Mouse (Mus musculus) MEL-GATA-1-ER (cell line): ENCODE measurements around the gene Lsp1.

Experiments used
- DNase-seq: peaks from one replicate; pipeline ENCODE4 v3.0.0-alpha.2; 2012; ENCODE audit warnings: low read depth; ENCODE audit errors: extremely low read depth

Lsp1 gene

DNA sequence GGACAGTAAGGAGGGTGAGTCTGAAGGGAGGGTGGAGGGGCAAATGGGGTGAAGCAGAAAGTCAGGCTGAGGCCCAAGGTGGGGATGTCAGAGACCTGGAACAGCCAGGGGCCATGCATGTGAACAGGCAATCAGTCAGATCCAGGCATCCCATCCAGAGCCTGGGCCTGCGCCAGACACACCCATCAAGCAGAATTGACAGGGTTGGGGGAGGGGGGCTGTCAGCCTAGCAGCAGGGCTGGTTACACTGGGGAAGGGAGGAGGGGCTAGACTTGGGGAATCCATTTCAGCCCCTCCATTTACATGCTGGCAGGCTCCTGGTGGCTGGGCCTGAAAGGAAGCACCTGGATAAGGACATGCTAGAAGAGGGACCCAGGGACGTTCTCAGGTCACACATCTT, 45.3 kb downstream of the Lsp1 start:
- DNase-seq: no peak

DNA sequence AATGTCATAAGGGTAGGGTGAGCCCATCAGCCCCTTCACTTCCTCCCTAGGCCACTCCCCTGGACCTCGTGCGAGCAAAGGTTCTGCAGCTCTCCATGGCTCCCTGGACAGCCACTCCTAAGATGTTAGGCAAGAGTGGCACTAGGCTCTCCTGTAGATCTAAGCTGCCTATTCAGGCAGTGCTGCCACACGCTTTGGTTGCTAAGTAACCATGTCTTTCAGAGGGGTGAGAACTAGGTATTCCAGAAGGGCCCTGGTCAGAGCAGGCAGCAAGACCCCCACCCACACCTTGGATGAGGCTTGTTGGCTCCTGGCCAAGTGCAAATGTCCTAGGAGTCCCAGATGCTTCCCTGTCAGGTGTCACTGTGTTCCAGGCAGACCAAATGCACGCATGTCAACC, 45.9 kb downstream of the Lsp1 start:
- no peak for DNase-seq

DNA sequence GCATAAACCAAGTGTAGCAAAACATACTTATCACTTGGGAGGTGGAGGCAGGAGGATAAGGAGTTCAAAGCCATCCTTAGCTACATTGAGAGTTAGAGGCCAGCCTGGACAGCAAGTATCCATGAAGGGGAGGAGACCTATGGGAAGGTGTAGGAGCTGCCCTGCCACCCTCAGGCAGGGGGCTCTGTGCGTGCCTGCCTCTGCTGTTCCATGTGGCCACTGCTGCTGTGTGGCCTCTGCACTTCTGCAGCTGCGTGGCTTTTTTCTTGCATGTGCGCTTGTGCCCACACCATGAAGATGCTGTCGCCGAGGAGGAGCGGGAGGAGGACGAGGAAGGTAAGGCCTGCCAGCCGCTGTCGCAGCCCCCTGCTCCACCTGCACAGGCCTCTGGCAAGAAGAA, 46.8 kb downstream of the Lsp1 start:
- DNase-seq: no peak

DNA sequence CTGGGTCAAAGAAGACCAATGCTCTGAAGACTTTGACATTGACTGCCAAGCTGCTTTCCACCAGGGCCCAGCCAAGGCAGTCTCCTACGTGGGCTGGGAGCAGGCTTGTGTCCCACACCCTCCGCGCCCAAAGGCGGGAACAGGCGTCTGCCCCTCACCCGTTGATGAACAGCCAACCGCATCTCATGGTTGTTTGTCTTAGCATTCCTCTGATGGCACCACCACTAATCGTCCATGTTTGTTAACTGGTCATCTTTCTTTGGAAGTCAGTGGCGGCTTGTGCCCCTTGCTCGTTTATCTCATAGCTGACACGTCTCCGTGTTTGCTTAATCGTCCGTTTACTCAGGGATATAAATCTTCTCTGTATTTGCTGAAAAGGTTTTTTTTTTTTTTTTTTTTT, 48.9 kb downstream of the Lsp1 start:
- no peak for DNase-seq

DNA sequence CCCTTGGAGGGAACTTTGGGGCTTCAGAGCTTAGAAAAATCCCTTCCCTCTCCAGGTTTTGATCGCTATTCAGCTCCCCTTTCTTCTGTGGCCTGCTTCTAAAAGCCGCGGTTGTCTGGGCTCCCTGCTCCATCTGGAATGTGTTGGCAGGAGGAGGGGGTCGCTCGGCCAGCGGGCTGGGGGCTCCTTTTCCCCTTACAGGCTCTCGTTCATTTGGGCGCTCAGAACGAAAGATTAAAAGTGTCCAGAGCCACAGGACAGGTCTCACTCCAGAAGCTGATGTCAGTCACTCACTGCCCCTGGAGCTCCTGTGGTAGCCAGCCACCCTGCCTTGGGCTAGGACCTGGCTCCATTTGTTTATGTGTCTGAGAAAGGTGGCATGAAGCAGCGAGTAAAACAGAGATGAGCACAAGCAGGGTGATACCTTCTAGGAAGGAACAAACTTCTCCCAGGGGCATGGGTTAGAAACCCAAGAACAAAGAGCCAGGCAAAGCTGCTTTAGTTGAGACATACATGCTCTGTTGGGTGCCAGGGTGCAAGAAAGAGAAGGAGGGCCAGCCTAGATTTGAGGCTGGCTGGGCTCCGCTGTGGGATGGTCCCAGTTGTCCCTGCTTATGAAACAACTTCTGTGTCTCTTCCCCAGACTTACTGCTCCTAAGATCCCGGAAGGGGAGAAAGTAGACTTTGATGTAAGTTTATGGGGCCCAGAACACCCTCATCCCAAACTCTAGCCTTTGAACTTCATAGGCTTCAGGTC, 49.6 kb downstream of the Lsp1 start:
- DNase-seq: no peak

DNA sequence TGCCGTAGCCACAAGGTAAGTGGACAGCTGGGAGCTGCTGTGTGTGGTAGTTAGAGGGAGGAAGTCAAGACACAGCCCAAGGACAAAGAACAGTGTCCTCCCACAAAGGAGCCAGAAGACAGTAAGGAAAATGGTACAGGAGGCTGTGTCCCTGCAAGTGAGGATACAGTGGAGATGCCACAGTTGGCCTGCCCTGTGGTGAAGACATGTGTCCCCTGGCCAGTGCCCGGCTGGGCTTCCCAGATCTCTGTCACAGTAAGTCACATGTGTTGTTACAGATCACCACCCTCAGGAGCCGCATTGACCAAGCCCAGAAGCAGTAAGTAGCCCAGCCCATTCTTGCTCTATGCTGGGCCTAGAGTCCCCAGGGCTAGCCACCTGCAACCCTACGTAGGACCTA, 53.4 kb downstream of the Lsp1 start:
- DNase-seq: no peak

DNA sequence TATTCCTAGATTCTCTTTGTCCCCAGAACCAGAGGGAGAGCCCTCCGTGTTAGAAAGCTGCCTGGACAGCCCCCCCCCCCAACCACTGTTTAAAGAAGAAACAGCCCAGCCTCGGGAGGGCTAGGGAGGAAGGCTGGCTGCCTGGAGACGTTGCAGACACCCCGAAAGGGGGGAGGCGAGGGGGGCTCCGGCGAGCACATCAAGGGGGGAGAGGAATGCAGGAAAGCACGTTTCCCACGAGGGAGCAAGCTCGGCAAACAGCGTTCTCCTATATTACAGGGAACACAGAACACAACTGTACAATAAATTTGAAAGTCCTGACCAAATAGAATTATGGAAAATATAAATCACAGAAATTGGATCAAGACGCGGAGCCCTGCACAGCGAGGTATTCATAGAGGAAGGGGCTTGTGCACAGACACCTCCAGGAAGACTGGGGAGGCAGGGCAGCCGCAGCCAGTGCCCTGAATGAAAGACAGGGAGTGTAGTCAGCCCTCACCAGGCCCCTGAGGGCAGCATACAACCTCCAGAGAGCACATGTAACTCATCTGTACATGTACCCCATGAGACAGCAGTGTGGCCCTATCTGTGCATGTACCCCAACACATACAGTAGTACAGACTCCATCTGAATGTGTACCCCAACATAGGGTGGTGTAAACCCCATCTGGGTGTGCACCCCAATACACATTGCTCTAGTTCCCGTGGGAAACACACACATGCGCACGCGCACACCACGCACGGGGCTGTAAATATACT, 55.8 kb downstream of the Lsp1 start:
- DNase-seq: no peak

DNA sequence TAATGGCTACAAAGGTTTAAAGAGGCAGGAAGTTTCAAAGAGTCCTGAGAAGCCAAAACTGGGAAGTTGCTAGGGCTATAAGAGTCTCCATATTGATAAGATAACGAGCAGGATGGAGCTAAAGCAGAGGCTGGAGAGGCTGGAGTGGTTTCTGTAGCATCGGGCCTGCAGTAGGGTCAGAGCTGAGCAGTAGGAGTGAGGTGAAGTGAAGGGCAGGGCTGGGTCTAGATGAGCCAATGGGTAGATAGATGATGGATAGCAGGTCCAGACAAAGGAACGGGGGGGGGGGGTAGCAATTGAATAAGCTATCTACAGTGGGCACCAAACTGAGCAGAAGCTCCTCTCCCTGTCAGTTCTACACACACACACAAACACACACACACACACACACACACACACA, 56.9 kb downstream of the Lsp1 start:
- DNase-seq: no peak

DNA sequence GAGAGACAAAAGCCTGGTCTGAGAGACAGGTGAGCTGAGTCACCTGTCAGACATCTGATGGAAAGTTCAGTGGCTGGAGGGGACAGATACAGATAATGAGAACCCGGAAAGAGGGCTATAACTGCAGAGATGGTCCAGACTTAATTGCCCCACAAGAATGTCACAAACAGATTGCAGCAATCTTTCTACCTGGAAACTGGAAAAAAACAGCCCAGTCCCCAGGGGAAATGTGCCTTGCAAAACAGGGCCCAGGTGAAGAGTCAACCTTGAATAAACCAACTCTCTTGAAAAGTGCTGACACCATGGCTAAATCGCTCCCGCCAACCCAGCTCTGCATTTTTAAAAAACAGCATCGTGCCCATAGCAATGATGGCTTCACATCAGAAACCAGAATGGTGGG, 59.7 kb downstream of the Lsp1 start:
- no peak for DNase-seq

DNA sequence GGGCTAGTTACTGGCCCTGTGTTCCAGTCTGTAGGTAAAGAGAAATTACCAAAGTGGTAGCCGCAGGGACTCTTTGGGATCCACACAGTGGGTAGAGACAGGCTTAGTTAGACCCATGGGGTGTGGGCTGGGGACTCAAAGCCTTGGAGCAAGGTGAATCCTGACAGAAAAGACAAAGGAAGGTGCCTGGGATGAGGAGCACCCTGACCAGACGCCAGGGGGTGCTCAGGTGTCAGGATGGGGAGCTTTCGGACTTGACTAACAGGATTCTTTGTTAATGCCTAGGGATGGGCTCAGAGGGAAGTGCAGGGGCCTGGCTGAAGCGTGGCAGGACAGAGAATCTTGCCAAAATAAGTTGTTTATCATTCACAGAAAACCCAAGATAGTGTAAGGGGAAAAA, 61.7 kb downstream of the Lsp1 start:
- DNase-seq: no peak

DNA sequence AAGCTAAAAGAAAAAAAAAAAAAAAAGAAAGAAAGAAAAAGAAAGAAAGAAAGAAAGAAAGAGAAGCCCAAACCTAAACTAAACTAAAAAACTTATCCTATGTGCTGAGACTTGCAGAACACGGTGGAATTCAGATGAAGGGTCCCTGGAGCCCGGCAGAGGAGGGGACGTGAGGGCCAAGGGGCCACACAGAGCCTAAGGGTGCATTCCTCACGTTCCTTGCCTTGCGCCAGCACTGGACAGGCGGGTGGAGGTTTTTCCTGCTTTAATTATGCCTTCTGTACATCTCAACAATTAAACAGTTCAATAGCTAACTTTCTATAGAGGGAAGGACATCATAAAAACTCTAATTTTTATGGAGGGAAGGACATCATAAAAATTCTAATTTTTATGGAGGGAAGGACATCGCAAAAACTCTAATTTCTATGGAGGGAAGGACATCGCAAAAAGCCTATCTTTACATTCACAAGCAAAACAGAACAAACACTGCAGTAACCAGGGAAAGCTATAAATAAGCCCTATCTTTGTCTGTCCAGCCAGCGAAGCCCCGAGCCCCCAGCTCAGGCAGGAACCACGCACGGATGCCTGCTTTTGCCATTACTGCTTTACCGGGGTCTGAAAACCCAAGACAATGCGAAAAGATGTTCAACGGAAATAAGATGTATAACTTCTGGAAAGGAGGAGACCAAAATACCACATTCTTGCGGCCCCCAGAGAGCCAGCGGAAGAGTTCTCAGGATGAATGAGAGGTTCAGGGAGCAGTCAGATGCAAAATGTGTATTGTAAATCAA, 62.8 kb downstream of the Lsp1 start:
- no peak for DNase-seq

DNA sequence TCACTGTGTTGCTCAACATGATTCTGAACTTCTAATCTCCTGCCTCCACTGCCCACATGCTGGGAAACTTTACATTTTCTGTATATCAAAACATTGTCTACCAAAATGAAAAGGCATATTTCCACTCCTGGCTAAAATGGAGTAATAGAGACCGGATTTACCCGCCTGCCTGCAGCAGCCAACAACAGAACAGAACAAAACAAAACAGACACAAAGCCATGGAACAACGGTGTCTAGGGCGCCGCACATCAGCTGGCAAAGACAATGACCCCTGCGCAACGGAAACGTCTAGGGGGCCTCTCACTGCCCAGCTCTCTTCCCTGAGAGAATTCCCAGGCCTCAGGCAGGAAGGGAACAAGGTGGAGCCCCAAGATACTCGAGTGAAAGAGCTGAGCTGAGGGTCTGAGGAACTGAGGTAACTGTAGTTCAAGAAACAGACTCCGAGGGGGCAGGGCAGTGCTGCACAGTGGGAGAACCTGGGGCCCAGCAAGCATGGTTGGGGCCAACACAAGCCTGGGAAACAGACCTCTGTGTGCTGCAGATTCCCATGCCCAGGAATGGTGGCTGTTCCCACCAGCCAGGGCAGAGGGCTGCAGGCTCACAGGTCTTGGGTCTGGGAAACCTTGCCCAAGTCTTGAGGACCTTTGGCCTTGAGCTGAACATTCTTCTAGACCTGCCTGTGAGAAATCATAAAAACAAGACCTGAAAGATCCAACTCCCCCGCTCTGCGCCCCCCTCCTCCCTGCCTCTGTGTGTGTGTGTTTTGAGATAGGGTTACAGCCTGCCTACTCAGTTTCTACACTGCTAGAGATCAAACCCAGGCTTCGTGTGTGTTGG, 65.0 kb downstream of the Lsp1 start:
- DNase-seq: no peak

DNA sequence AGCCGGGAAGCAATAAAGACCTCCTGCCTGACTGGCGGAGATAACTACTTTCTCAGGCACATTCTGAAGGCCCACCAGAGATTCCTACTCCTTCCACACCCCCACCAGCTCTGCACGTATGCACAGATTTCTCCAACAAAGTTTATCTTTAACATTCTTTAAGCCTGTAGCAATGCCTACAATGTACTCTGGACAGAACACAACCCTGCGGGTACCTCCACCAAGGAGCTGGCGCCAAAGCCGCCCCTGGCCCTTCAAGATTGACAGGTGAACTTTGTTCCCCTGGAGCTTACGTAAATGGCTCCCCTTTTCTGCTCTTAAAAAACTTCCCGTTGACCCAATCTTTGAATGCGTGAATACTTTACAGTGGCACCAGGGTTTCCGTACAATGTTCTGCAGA, 68.7 kb downstream of the Lsp1 start:
- DNase-seq: no peak

DNA sequence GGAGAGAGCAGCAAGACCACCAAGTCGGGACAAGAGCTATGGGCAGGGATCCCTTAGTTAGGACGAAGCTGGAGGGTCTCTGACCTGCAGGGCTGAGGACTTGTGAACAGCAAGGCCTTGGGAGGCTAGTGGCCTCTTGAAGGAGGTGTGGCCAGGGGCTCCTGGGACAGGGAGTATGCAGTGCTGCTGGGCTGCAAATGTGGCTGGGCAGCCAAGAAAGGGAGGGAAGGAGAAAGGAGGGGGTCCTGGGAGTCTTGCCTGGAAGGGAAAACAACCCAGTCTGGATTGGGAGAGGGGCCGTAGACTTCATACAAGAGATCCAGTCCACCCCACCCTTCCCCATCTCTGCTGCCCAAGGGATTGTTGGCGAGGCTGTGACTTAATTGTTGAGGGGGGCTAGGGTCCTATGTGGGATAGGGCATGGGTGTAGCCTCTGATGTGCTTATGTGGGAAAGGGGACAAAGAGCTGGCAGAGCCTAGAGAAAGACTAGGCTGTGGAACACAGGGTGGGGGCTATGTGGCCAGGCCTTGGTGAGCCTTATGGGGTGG, 71.4 kb downstream of the Lsp1 start:
- DNase-seq: no peak

DNA sequence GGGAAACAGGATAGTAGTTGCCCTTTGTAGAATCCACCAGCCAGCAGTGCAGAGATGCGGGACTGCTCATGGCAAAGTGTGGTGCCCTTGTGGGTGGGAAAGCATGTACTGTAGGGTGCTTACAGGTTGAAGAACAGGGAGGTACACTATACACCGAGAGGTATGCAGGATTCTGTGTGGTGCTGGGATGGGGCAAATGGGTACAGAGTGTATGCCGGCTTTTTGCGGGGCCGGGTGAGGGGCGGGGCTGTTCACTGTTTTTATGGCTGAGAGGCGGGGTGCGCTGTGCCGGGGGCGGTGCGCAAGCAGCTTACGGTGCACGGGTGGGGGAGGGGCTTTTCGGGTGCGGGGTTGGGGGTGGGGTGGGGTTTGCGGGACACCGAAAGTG, 72.1 kb downstream of the Lsp1 start, which contains the start of gene Mrpl23:
TSS of gene Mrpl23 (plus strand) at position 16 of the 388 bp plus-strand sequence.
- DNase-seq: no peak

DNA sequence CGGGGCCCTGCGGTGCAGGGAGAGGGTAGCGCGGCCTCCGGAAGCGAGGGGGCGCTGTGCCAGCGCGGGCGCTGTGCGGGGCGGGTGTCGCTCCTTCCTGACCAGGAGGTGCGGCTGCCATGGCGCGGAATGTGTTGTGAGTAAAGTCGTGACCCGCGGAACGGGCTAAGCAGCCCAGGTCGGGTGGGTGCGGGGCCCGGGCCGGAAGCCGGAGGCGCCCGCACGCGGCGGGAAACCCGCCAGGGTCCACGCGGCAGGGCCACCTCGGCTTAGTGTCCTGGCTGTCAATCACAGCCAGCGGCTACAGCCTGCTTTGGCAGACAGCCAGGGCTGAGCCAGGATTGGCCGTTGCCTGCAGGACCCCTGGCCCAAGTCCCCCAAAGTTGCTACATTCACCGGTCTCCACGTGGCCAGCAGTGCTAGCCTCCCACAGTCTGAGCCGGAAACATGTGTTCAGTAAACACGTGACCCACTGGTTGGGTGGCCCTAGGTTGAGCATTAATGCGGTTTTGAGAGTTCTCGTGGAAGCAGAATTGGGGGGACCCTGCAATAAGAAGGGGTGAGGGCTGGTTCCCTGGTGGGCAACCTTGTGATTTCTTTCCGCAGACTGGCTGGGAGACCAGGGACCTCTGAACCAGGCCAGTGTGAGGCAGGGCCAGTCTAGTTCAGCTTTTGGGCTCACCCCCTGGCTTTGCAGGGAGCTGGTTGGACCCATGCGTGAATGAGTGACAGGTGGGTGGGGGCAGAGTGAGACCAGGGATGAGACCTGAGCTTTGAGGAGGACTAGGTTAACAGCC, 72.6 kb downstream of the Lsp1 start:
- DNase-seq: peak; percentile 48

DNA sequence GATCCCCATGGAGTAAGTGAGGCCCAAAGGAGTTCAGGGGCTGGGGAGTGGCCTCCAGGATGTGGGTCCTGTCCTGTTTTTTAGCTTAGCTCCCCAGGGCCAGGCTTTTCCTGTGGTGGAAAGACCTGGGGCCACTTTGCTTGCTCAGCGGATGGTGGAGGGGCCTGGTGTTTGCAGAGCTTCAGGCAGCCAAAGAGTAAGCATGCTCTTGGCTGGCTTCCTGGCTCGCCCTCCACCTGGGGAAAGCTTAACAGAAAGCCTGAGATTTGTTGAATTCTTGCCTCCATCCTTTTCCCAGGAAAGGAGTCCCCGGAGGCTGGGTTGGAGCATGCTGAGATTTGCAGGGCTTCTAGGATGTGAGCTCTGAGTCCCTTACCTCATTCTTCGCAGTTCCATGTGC, 74.5 kb downstream of the Lsp1 start:
- DNase-seq: no peak

DNA sequence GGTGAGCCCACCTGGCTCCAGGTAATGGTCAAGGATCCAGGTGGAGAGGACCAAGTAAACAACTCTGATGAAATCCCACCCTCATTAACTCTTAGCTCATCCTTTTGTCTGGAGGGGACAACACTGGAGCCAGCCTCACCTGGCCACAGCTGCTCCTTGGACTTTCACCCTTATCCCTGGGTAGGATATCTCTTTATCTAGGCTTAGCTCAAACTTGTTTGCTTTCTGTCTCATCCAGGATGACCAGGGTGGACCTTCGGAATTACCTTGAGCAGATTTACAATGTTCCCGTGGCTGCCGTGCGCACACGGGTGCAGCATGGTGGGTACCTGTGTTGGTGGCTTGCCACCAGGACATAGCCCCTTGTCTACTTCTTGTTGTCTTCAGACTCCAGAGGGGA, 75.2 kb downstream of the Lsp1 start:
- DNase-seq: no peak

DNA sequence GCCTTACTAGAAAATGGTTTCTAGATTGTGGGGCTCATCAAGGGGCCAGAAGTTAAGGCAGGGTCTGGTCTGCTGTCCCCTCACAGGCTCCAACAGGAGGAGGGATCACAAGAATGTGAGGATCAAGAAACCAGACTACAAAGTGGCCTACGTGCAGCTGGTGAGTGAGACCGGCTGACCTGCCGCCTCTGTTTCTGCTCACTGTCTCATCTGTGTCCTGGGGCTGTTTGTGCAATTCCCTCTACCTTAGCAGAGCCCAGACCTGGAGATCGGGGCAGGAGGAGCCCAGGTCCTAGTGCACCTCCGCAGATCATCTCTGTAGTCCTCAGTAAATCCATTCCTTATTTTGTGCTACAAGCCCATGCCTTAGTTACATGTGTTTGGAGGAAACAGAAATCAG, 76.6 kb downstream of the Lsp1 start:
- no peak for DNase-seq

DNA sequence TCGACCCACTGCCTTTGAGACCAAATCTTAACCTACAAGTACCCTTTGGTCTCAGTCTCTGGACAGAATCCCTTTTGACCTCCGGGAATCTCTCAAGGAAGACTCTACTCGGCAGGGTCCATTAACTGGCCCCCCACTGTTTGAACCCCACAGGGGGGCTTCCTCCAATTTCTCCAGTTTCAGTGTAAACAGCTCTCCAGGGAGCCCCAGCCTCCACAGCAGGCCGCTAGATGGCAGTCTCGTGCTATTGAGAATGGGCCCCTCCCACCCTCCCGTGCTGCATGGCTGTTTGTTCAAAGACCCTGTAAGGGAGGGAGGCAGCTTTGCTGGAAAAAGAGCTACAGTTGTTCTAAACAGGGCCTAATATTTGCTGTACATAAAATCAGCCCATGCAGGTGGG, 77.3 kb downstream of the Lsp1 start:
- DNase-seq: no peak
